Mouse (Mus musculus) forebrain, embryonic 14.5 days (tissue): ENCODE results near the gene Nudt7. TPM values are rescaled to one million over a fixed set of nuclear protein-coding genes. Genes with fewer than 3 reads are reported as not detected.
A peak's percentile ranks its signal among the peaks of the same experiment; 100 is the strongest.

ENCODE experiments used
- ATAC-seq: fragments of 200-750 bp; cut with Nextera tagmentation; 2 replicates; pipeline ENCODE4 v1.8.0; 2017; ENCODE audit warnings: mild to moderate bottlenecking, moderate library complexity
- DNase-seq: peaks from one replicate; pipeline ENCODE4 v3.0.0-alpha.2; 2015; ENCODE audit warnings: low spot score
- H3K27ac ChIP-seq: fragments of 300-500 bp; sonication (generic); 2 replicates; pipeline ENCODE4 v1.5.1; 2014; ENCODE audit warnings: low read depth, mild to moderate bottlenecking, control low read depth, low read length, moderate library complexity
- H3K27me3 ChIP-seq: fragments of 300-500 bp; sonication (generic); replicated peaks from 2 replicates; pipeline ENCODE4 v1.6.1; 2014; ENCODE audit warnings: low read length, control low read depth, mixed read lengths; ENCODE audit not compliant: control insufficient read depth, insufficient read depth
- H3K36me3 ChIP-seq: fragments of 300-500 bp; sonication (generic); 2 replicates; pipeline ENCODE4 v1.6.1; 2014; ENCODE audit warnings: low read length, control low read depth; ENCODE audit not compliant: control insufficient read depth, insufficient read depth
- H3K4me1 ChIP-seq: fragments of 300-500 bp; sonication (generic); 2 replicates; pipeline ENCODE4 v1.6.1; 2014; ENCODE audit warnings: antibody characterized with exemption, low read length, control low read depth; ENCODE audit not compliant: control insufficient read depth, insufficient read depth
- H3K4me2 ChIP-seq: fragments of 300-500 bp; sonication (generic); 2 replicates; pipeline ENCODE4 v1.6.1; 2014; ENCODE audit warnings: mild to moderate bottlenecking, control low read depth, low read length
- H3K4me3 ChIP-seq: fragments of 300-500 bp; sonication (generic); 2 replicates; pipeline ENCODE4 v1.5.1; 2014; ENCODE audit warnings: low read depth, low read length, control low read depth
- H3K9ac ChIP-seq: fragments of 300-500 bp; sonication (generic); 2 replicates; pipeline ENCODE4 v1.6.1; 2014; ENCODE audit warnings: mild to moderate bottlenecking, low read length, control low read depth, moderate library complexity
- H3K9me3 ChIP-seq: fragments of 300-500 bp; sonication (generic); replicated peaks from 2 replicates; pipeline ENCODE4 v1.6.1; 2016; ENCODE audit warnings: low read length, control low read depth, mixed read lengths; ENCODE audit not compliant: control insufficient read depth
- WGBS: fragments of 180-500 bp; shearing (Covaris S2); extraction: QIAGEN DNeasy Blood & Tissue Kit; methylation state at CpG from one replicate; pipeline ENCODE4 v1.1.7; 2014; 5-methylcytosine and 5-hydroxymethylcytosine counted together
- polyA plus RNA-seq: library from polyadenylated mRNA; unstranded; fragments of >200 nt; fragmentation: Nextera tagmentation; extraction: Ambion mirVana; gene quantifications from 2 replicates; pipeline ENCODE4 v1.2.1, GENCODE M21; 2014

Nudt7 gene
- polyA plus RNA-seq, 1 experiment from 2014 or later: 4.6 TPM

DNA sequence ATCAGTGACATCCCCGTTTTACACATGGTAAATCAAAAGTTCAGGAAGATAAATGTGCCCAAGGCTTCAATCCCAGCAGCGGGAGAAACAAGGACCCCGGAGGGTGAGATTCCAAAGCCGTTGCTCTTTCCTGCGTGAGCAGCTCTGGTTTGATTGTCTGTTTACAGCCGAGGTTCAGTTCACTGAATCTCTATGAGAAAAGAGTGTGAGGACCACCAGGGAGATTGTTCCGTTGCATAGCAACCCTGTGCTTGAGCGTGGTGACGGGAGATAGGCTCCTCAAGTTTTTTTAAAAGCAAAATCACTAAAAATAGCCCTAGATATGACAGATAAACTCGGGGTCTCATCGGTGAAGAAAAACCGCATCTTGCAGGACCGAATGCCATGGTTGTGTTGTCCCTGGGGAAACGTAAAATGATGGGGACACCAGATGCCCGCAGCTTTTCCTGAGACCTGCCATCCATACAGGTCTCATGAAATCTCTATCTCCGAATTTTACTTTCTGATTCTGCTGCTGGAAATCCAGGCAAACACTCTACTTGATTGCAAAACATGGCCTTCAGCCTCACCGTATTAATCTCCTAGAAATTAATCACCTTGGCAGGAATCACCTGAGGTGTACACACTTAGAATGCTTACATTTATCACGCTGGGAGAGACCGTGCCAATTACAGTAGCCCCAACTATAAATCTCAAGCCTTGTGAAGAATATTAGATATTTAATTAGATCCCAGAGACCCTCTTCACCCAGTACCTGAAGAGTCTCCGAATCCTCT lies 23.8 kb upstream of the Nudt7 start:
- no peaks in the 10 kb centered on the region for H3K4me1 ChIP-seq
- H3K9me3 ChIP-seq: no peaks in the 10 kb centered on the region
- ATAC-seq (no peak), DNase-seq (peak; percentile 70)
- no peak overlapping the region for H3K9ac ChIP-seq
- H3K27ac ChIP-seq: peak overlapping the region; percentile 29; the same call in 1 of the 2 replicates
- H3K4me3 ChIP-seq: no peak overlapping the region
- WGBS: 68% methylated on average over 20 of the region's 20 CpGs
- no peaks in the 10 kb centered on the region for H3K36me3 ChIP-seq
- no peaks in the 10 kb centered on the region for H3K27me3 ChIP-seq
- H3K4me2 ChIP-seq: no peak overlapping the region

GRCm38 (mm10) chr8:114115076-114115475 lies 18.3 kb upstream of the Nudt7 start:
- 20% methylated on average over 1 of the region's 1 CpGs for WGBS
- Histone ChIP-seq H3K36me3 (no peaks in the 10 kb centered on the region), H3K4me2 (no peak overlapping the region), H3K27ac (0 out of 2 replicates have a peak overlapping the region, but pooled peaks have one; percentile 64), H3K9ac (no peak overlapping the region), H3K27me3 (no peaks in the 10 kb centered on the region), H3K9me3 (no peaks in the 10 kb centered on the region), H3K4me1 (peaks cover 10% of the 10 kb centered on the region; the same call in 1 of the 2 replicates), H3K4me3 (no peak overlapping the region)
- no peak for DNase-seq
- ATAC-seq: no peak

DNA sequence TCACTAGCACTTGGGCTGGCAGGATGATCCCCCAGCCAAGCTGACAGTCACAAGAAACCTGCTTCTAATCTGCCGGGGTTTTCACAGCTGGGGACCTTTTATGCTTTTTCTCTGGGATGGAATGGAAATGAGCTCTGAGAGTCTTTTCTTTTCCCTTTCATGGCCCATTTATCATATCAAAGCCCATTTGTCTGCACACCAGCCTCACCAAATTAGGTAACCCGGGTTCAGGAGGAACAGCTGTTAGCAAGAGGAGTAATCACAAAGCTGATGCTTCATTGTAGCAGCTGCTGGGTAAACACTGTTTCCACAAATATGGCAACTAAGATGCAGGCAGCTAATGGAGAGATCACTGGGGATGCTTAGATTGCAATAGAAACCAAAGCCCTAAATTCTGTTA lies 17.3 kb upstream of the Nudt7 start:
- DNase-seq: peak; percentile 84
- peak; percentile 74 for ATAC-seq
- Histone ChIP-seq H3K36me3 (no peaks in the 10 kb centered on the region), H3K4me3 (no peak overlapping the region), H3K4me2 (no peak overlapping the region), H3K9ac (no peak overlapping the region), H3K4me1 (peaks cover 10% of the 10 kb centered on the region; the same call in 1 of the 2 replicates), H3K9me3 (no peaks in the 10 kb centered on the region), H3K27ac (peak overlapping the region; percentile 64), H3K27me3 (no peaks in the 10 kb centered on the region)
- 0% methylated on average over 2 of the region's 2 CpGs for WGBS

DNA sequence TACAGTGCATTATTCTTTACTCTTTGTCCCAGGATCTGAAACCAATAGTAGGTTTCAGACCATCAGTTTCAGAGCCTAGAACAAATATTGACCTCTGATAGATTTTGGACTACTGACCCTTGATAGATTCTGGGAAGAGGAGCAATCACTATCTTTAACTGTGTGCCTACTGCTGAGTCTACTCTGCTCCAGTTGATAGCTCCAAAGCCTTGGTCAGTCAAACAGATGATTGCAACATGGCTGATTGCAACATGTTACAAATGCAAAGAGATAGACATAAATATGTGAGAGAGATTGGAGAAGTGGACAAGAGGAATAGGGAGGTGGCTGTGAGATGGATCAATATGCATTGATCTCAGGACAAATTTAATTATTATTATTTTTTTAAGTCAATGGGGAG lies 15.9 kb upstream of the Nudt7 start:
- Histone ChIP-seq H3K36me3 (no peaks in the 10 kb centered on the region), H3K27ac (no peak overlapping the region), H3K27me3 (no peaks in the 10 kb centered on the region), H3K4me3 (no peak overlapping the region), H3K4me1 (peaks cover 10% of the 10 kb centered on the region; the same call in 1 of the 2 replicates), H3K9me3 (no peaks in the 10 kb centered on the region), H3K4me2 (no peak overlapping the region), H3K9ac (no peak overlapping the region)
- ATAC-seq (no peak), DNase-seq (no peak)

DNA sequence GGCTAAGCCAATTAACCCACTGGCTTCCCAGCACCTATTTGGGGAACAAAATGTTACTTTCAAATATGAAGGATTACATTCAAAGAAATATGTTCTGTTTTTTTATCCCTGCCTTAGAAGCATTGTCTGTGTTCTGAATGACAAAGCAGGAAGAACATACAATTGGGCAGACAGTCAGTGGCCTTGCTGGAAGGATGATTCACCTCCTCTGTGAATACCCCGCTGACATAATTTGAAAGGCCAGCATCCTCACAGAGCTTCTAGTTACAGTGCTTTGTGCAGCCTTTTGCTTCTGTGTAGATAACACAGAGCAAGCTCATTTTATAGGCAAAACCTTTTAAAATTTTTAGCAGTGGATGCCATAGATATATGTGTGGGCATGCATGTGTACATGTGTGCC lies 11.6 kb upstream of the Nudt7 start:
- H3K27me3 ChIP-seq: no peaks in the 10 kb centered on the region
- 76% methylated on average over 1 of the region's 1 CpGs for WGBS

DNA sequence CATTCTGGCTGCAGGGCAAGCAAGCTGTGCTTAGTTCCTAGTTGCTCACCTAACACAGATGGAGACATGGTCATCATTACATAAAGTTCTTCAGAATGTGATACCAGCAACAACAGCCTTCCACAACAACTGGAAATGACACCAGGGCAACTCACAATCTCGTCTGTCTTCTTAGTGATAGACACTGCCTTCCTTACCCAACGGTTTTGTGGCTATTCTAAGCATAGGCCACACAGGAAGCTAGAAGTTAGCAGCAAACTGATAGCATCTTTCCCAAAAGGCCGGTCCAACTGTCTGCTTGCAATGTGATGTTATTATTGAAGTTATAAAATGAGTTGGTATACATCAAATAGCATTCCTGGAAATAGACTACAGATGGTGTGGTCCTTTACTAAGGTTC lies 9.7 kb upstream of the Nudt7 start:
- Histone ChIP-seq H3K4me2 (no peak overlapping the region), H3K36me3 (no peaks in the 10 kb centered on the region), H3K4me1 (no peaks in the 10 kb centered on the region), H3K9ac (no peak overlapping the region), H3K27me3 (no peaks in the 10 kb centered on the region), H3K27ac (no peak overlapping the region), H3K9me3 (no peaks in the 10 kb centered on the region), H3K4me3 (no peak overlapping the region)
- DNase-seq (no peak), ATAC-seq (no peak)
- WGBS: 78% methylated on average over 3 of the region's 3 CpGs

More for the DNA sequence above, 11.6 kb upstream of the Nudt7 start:
- no peak overlapping the region for H3K27ac ChIP-seq
- H3K4me1 ChIP-seq: no peaks in the 10 kb centered on the region
- no peak overlapping the region for H3K4me2 ChIP-seq
- H3K9ac ChIP-seq: no peak overlapping the region
- ATAC-seq (no peak), DNase-seq (peak; percentile 11)
- H3K4me3 ChIP-seq: no peak overlapping the region
- H3K36me3 ChIP-seq: no peaks in the 10 kb centered on the region
- H3K9me3 ChIP-seq: no peaks in the 10 kb centered on the region

- no peak for DNase-seq
- 75% methylated on average over 4 of the region's 4 CpGs for WGBS
- H3K4me2 ChIP-seq: no peak overlapping the region
- no peak overlapping the region for H3K27ac ChIP-seq
- no peak overlapping the region for H3K9ac ChIP-seq
- ATAC-seq: no peak
- no peaks in the 10 kb centered on the region for H3K4me1 ChIP-seq
- no peak overlapping the region for H3K4me3 ChIP-seq
- no peaks in the 10 kb centered on the region for H3K36me3 ChIP-seq
- H3K9me3 ChIP-seq: no peaks in the 10 kb centered on the region
- H3K27me3 ChIP-seq: no peaks in the 10 kb centered on the region
Measured at GRCm38 (mm10) chr8:114124084-114124750, 9.1 kb upstream of the Nudt7 start.

DNA sequence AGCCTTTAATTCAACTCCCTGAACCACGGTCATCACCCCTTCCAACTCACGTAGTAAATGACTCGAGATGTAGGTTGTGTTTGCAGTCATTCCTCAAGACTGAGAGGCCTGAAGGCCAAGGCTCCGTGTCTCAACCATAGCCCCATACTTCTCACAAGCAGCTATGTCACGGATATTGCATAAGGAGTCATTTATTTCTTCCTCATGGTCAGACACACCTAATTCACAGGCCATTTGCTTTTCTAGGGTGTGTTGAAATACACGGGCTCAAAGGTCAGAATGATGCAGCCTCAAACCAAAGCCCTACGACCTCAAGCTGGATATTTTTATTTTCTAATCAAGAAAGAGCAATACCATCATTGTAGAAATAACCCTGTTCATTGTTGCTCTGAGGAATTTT lies 2.5 kb upstream of the Nudt7 start:
- ATAC-seq (no peak), DNase-seq (no peak)
- Histone ChIP-seq H3K27ac (no peak overlapping the region), H3K27me3 (no peaks in the 10 kb centered on the region), H3K9ac (no peak overlapping the region), H3K9me3 (no peaks in the 10 kb centered on the region), H3K4me2 (no peak overlapping the region), H3K4me1 (no peaks in the 10 kb centered on the region; the same call in 1 of the 2 replicates), H3K36me3 (no peaks in the 10 kb centered on the region), H3K4me3 (no peak overlapping the region)
- 88% methylated on average over 7 of the region's 7 CpGs for WGBS

- H3K4me2 ChIP-seq: no peak overlapping the region
- no peaks in the 10 kb centered on the region for H3K27me3 ChIP-seq
- H3K4me1 ChIP-seq: no peaks in the 10 kb centered on the region; the same call in 1 of the 2 replicates
- ATAC-seq: no peak
- H3K9me3 ChIP-seq: no peaks in the 10 kb centered on the region
- DNase-seq: no peak
- WGBS: 93% methylated on average over 4 of the region's 4 CpGs
- H3K36me3 ChIP-seq: no peaks in the 10 kb centered on the region
- H3K4me3 ChIP-seq: no peak overlapping the region
- no peak overlapping the region for H3K27ac ChIP-seq
- no peak overlapping the region for H3K9ac ChIP-seq
Measured at GRCm38 (mm10) chr8:114131421-114131820, 1.9 kb upstream of the Nudt7 start.
